Mouse (Mus musculus): Measurements from ENCODE around the gene Ccsap.

GRCm38 (mm10) chr8:123854252-123854651, 5.8 kb downstream of the Ccsap start:
- no peak for TF ChIP-seq POLR2A (IDR thresholded peaks at IDR 0.05; ENCODE audit: borderline replicate concordance, insufficient read depth, low read length)
- no peak for TF ChIP-seq CTCF (IDR thresholded peaks at IDR 0.05; ENCODE audit: borderline replicate concordance, insufficient read depth, low read depth, low read length)

Measured in cerebellum, adult 2 months (tissue).